Mouse (Mus musculus) kidney, adult 2 months (tissue): ENCODE measurements around the gene Ldb1. TPM values are rescaled to one million over a fixed set of nuclear protein-coding genes. Genes with fewer than 3 reads are reported as not detected.
A peak's percentile ranks its signal among the peaks of the same experiment; 100 is the strongest.

Source experiments
- DNase-seq: peaks from one replicate; pipeline ENCODE4 v3.0.0; 2021
- H3K27ac ChIP-seq: fragments of 200-500 bp; 2 replicates; pipeline ENCODE4 v1.5.1; 2012; ENCODE audit warnings: low read depth, low read length, control low read depth, inconsistent platforms; ENCODE audit not compliant: insufficient read depth
- H3K27me3 ChIP-seq: fragments of 200-500 bp; replicated peaks from 2 replicates; pipeline ENCODE4 v1.6.1; 2012; ENCODE audit warnings: mild to moderate bottlenecking, moderate library complexity, low read length, inconsistent platforms; ENCODE audit not compliant: control insufficient read depth, insufficient read depth
- H3K36me3 ChIP-seq: fragments of 200-500 bp; 2 replicates; pipeline ENCODE4 v1.6.1; 2012; ENCODE audit warnings: mild to moderate bottlenecking, moderate library complexity, low read length, inconsistent platforms; ENCODE audit not compliant: control insufficient read depth, insufficient read depth
- H3K4me1 ChIP-seq: fragments of 200-500 bp; 2 replicates; pipeline ENCODE4 v1.6.1; 2011; ENCODE audit warnings: low read length; ENCODE audit not compliant: control insufficient read depth, insufficient read depth
- H3K4me3 ChIP-seq: fragments of 200-500 bp; 2 replicates; pipeline ENCODE4 v1.5.1; 2011; ENCODE audit warnings: mild to moderate bottlenecking, low read depth, low read length, control low read depth; ENCODE audit not compliant: insufficient read depth
- CTCF ChIP-seq: fragments of 200-500 bp; conservative IDR thresholded peaks from 2 replicates; pipeline ENCODE4 v1.5.1; 2011; ENCODE audit warnings: low read depth, mild to moderate bottlenecking, control low read depth, low read length, moderate library complexity, mixed read lengths; ENCODE audit not compliant: insufficient read depth, insufficient read length
- POLR2A ChIP-seq: fragments of 200-500 bp; IDR thresholded peaks from one replicate; pipeline ENCODE4 v1.6.1; 2011; ENCODE audit warnings: low read depth, low read length, control low read depth
- WGBS: fragments of 180-500 bp; shearing (Covaris S2); methylation state at CpG from one replicate; pipeline ENCODE4 v1.1.7; 2018; 5-methylcytosine and 5-hydroxymethylcytosine counted together
- polyA plus RNA-seq: library from polyadenylated mRNA; depleted of rRNA; stranded (reverse); fragments of >200 nt; gene quantifications from 2 replicates; pipeline ENCODE4 v1.2.3, GENCODE M21; 2012

Gene Ldb1
- polyA plus RNA-seq, 1 experiment, result 107 TPM

- DNase-seq, result peak; percentile 100
- WGBS, result under 1% methylated on average over 66 of the region's 66 CpGs
- no peak for TF ChIP-seq POLR2A
- no peak for TF ChIP-seq CTCF
Measured at GRCm38 (mm10) chr19:46075616-46076607, 30.9 kb upstream of the Ldb1 start, which contains the start of gene Nolc1. TSS of gene Nolc1 (plus strand) at chr19:46075863.

GRCm38 (mm10) chr19:46074266-46074665 is 29.3 kb upstream of the Ldb1 start:
- no peak for DNase-seq
- Histone ChIP-seq H3K4me1 (peaks cover 6% of the 10 kb centered on the region; the same call in 1 of the 2 replicates), H3K4me3 (no peak overlapping the region), H3K27me3 (no peaks in the 10 kb centered on the region), H3K36me3 (no peaks in the 10 kb centered on the region), H3K27ac (no peak overlapping the region)
- TF ChIP-seq POLR2A (no peak), CTCF (no peak)
- WGBS, result 96% methylated on average over 5 of the region's 5 CpGs

More at GRCm38 (mm10) chr19:46075616-46076607, 30.9 kb upstream of the Ldb1 start, which contains the start of gene Nolc1:
- Histone ChIP-seq H3K27ac (no peak within 1 kb of the TSS), H3K4me1 (peaks cover 6% of the 10 kb centered on the region; the same call in 1 of the 2 replicates), H3K4me3 (peak within 1 kb of the TSS; percentile 70), H3K36me3 (peaks cover 4% of the 10 kb centered on the region), H3K27me3 (no peaks in the 10 kb centered on the region)

- no peaks in the 10 kb centered on the region for H3K27me3 ChIP-seq
- TF ChIP-seq POLR2A (no peak), CTCF (no peak)
- no peak overlapping the region for H3K27ac ChIP-seq
- H3K36me3 ChIP-seq, result no peaks in the 10 kb centered on the region
- no peak overlapping the region for H3K4me3 ChIP-seq
- DNase-seq, result no peak
- WGBS, result 89% methylated on average over 7 of the region's 7 CpGs
- H3K4me1 ChIP-seq, result peaks cover 6% of the 10 kb centered on the region; the same call in 1 of the 2 replicates
Measured at GRCm38 (mm10) chr19:46073285-46073684, 28.3 kb upstream of the Ldb1 start.

- Histone ChIP-seq H3K4me1 (no peaks in the 10 kb centered on the region), H3K27me3 (no peaks in the 10 kb centered on the region), H3K4me3 (no peak overlapping the region), H3K27ac (no peak overlapping the region), H3K36me3 (no peaks in the 10 kb centered on the region)
- no peak for DNase-seq
- no peak for TF ChIP-seq POLR2A
- TF ChIP-seq CTCF, result no peak
- WGBS, result 82% methylated on average over 10 of the region's 10 CpGs
Measured at GRCm38 (mm10) chr19:46068054-46068453, 23.0 kb upstream of the Ldb1 start.

- Histone ChIP-seq H3K27me3 (no peaks in the 10 kb centered on the region), H3K36me3 (no peaks in the 10 kb centered on the region), H3K4me3 (no peak overlapping the region), H3K4me1 (peaks cover 9% of the 10 kb centered on the region; the same call in 1 of the 2 replicates), H3K27ac (no peak overlapping the region)
- WGBS, result 66% methylated on average over 6 of the region's 6 CpGs
- no peak for TF ChIP-seq CTCF
- TF ChIP-seq POLR2A, result no peak
- DNase-seq, result no peak
Measured at GRCm38 (mm10) chr19:46060845-46061244, 15.8 kb upstream of the Ldb1 start.

DNA sequence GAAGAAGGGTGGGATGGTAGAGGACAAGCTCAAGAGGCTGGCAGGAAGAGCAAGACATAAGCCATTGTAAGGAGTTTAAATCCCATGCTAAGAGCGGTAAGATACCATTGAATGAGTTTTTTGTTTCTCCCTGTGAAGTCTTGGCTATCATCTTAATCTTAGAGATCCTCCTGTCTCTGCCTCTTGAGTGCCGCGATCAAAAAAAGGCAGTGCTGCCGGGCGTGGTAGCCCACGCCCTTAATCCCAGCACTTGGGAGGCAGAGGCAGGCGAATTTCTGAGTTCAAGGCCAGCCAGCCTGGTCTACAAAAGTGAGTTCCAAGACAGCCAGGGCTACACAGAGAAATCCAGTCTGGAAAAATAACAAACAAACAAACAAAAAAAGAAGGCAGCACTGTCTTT is 13.5 kb upstream of the Ldb1 start:
- DNase-seq, result no peak
- H3K27me3 ChIP-seq, result no peaks in the 10 kb centered on the region
- WGBS, result 96% methylated on average over 7 of the region's 7 CpGs
- no peak for TF ChIP-seq CTCF
- no peak for TF ChIP-seq POLR2A
- H3K4me1 ChIP-seq, result peaks cover 9% of the 10 kb centered on the region; the same call in 1 of the 2 replicates
- no peaks in the 10 kb centered on the region for H3K36me3 ChIP-seq
- no peak overlapping the region for H3K4me3 ChIP-seq
- no peak overlapping the region for H3K27ac ChIP-seq
